Mouse (Mus musculus): ENCODE results near the gene Dnah10.

Dnah10 gene

GRCm38 (mm10) chr5:124724997-124725396, at the start of gene Dnah10:
Dnah10 (plus strand) TSS chr5:124725085.
- TF ChIP-seq GATA4 (IDR thresholded peaks at IDR 0.05; ENCODE audit: insufficient replicate concordance, low read length) = no peak

- no peak for TF ChIP-seq GATA4 (IDR thresholded peaks at IDR 0.05; ENCODE audit: insufficient replicate concordance, low read length)
Observed at GRCm38 (mm10) chr5:124713741-124714140, 11.1 kb upstream of the Dnah10 start.

- TF ChIP-seq GATA4 (IDR thresholded peaks at IDR 0.05; ENCODE audit: insufficient replicate concordance, low read length) = peak; percentile 10; the same call in 1 of the 2 replicates
Observed at GRCm38 (mm10) chr5:124715135-124715534, 9.8 kb upstream of the Dnah10 start.

- TF ChIP-seq GATA4 (IDR thresholded peaks at IDR 0.05; ENCODE audit: insufficient replicate concordance, low read length) = no peak
Observed at GRCm38 (mm10) chr5:124717969-124718368, 6.9 kb upstream of the Dnah10 start.

- TF ChIP-seq GATA4 (IDR thresholded peaks at IDR 0.05; ENCODE audit: insufficient replicate concordance, low read length) = no peak
Observed at GRCm38 (mm10) chr5:124718396-124718795, 6.5 kb upstream of the Dnah10 start.

GRCm38 (mm10) chr5:124723125-124723524, 1.8 kb upstream of the Dnah10 start:
- TF ChIP-seq GATA4 (IDR thresholded peaks at IDR 0.05; ENCODE audit: insufficient replicate concordance, low read length) = no peak

- TF ChIP-seq GATA4 (IDR thresholded peaks at IDR 0.05; ENCODE audit: insufficient replicate concordance, low read length) = no peak
Observed at GRCm38 (mm10) chr5:124729662-124730206, 4.8 kb downstream of the Dnah10 start.

- TF ChIP-seq GATA4 (IDR thresholded peaks at IDR 0.05; ENCODE audit: insufficient replicate concordance, low read length) = no peak
Observed at GRCm38 (mm10) chr5:124733961-124734360, 9.1 kb downstream of the Dnah10 start.

GRCm38 (mm10) chr5:124741898-124742599, 17.2 kb downstream of the Dnah10 start:
- TF ChIP-seq GATA4 (IDR thresholded peaks at IDR 0.05; ENCODE audit: insufficient replicate concordance, low read length) = no peak

- no peak for TF ChIP-seq GATA4 (IDR thresholded peaks at IDR 0.05; ENCODE audit: insufficient replicate concordance, low read length)
Observed at GRCm38 (mm10) chr5:124743841-124744240, 19.0 kb downstream of the Dnah10 start.

- no peak for TF ChIP-seq GATA4 (IDR thresholded peaks at IDR 0.05; ENCODE audit: insufficient replicate concordance, low read length)
Observed at GRCm38 (mm10) chr5:124746220-124746619, 21.3 kb downstream of the Dnah10 start.

GRCm38 (mm10) chr5:124748296-124748695, 23.4 kb downstream of the Dnah10 start:
- no peak for TF ChIP-seq GATA4 (IDR thresholded peaks at IDR 0.05; ENCODE audit: insufficient replicate concordance, low read length)

- no peak for TF ChIP-seq GATA4 (IDR thresholded peaks at IDR 0.05; ENCODE audit: insufficient replicate concordance, low read length)
Observed at GRCm38 (mm10) chr5:124751656-124752055, 26.8 kb downstream of the Dnah10 start.

GRCm38 (mm10) chr5:124761011-124761410, 36.1 kb downstream of the Dnah10 start:
- TF ChIP-seq GATA4 (IDR thresholded peaks at IDR 0.05; ENCODE audit: insufficient replicate concordance, low read length) = no peak

GRCm38 (mm10) chr5:124761787-124762186, 36.9 kb downstream of the Dnah10 start:
- TF ChIP-seq GATA4 (IDR thresholded peaks at IDR 0.05; ENCODE audit: insufficient replicate concordance, low read length) = no peak

GRCm38 (mm10) chr5:124774552-124774951, 49.7 kb downstream of the Dnah10 start:
- no peak for TF ChIP-seq GATA4 (IDR thresholded peaks at IDR 0.05; ENCODE audit: insufficient replicate concordance, low read length)
